Mouse (Mus musculus) lung, embryonic 16.5 days (tissue): ENCODE measurements around the gene Ccdc93. TPM values are rescaled to one million over a fixed set of nuclear protein-coding genes. Genes with fewer than 3 reads are reported as not detected.

Source experiments
- ATAC-seq: fragments of 200-750 bp; cut with Nextera tagmentation; 2 replicates; pipeline ENCODE4 v1.8.0; 2017; ENCODE audit warnings: low read depth, mild to moderate bottlenecking, moderate library complexity
- H3K27ac ChIP-seq: fragments of 300-500 bp; sonication (generic); 2 replicates; pipeline ENCODE4 v1.5.1; 2014; ENCODE audit warnings: mild to moderate bottlenecking, control low read depth, low read length
- H3K27me3 ChIP-seq: fragments of 300-500 bp; sonication (generic); 2 replicates; pipeline ENCODE4 v1.6.1; 2014; ENCODE audit warnings: low read depth, low read length, mixed read lengths; ENCODE audit not compliant: control insufficient read depth, insufficient read depth
- H3K36me3 ChIP-seq: fragments of 300-500 bp; sonication (generic); 2 replicates; pipeline ENCODE4 v1.6.1; 2014; ENCODE audit warnings: low read length; ENCODE audit not compliant: control insufficient read depth, insufficient read depth
- H3K4me1 ChIP-seq: fragments of 300-500 bp; sonication (generic); replicated peaks from 2 replicates; pipeline ENCODE4 v1.6.1; 2014; ENCODE audit warnings: low read length, mixed read lengths; ENCODE audit not compliant: control insufficient read depth, insufficient read depth
- H3K4me2 ChIP-seq: fragments of 300-500 bp; sonication (generic); 2 replicates; pipeline ENCODE4 v1.6.1; 2014; ENCODE audit warnings: low read depth, low read length, control low read depth
- H3K4me3 ChIP-seq: fragments of 300-500 bp; sonication (generic); 2 replicates; pipeline ENCODE4 v1.5.1; 2014; ENCODE audit warnings: mild to moderate bottlenecking, low read length, control low read depth
- H3K9ac ChIP-seq: fragments of 300-500 bp; sonication (generic); 2 replicates; pipeline ENCODE4 v1.6.1; 2014; ENCODE audit warnings: low read length, control low read depth
- H3K9me3 ChIP-seq: fragments of 300-500 bp; sonication (generic); 2 replicates; pipeline ENCODE4 v1.6.1; 2016; ENCODE audit warnings: low read length; ENCODE audit not compliant: control insufficient read depth
- WGBS: fragments of 180-500 bp; shearing (Covaris S2); extraction: QIAGEN DNeasy Blood & Tissue Kit; methylation state at CpG from one replicate; pipeline ENCODE4 v1.1.7; 2014; 5-methylcytosine and 5-hydroxymethylcytosine counted together
- polyA plus RNA-seq: library from polyadenylated mRNA; unstranded; fragments of >200 nt; fragmentation: Nextera tagmentation; extraction: Ambion mirVana; gene quantifications from 2 replicates; pipeline ENCODE4 v1.2.1, GENCODE M21; 2015

The Ccdc93 gene
- polyA plus RNA-seq: 9.4 and 10.1 TPM in 2 replicates

DNA sequence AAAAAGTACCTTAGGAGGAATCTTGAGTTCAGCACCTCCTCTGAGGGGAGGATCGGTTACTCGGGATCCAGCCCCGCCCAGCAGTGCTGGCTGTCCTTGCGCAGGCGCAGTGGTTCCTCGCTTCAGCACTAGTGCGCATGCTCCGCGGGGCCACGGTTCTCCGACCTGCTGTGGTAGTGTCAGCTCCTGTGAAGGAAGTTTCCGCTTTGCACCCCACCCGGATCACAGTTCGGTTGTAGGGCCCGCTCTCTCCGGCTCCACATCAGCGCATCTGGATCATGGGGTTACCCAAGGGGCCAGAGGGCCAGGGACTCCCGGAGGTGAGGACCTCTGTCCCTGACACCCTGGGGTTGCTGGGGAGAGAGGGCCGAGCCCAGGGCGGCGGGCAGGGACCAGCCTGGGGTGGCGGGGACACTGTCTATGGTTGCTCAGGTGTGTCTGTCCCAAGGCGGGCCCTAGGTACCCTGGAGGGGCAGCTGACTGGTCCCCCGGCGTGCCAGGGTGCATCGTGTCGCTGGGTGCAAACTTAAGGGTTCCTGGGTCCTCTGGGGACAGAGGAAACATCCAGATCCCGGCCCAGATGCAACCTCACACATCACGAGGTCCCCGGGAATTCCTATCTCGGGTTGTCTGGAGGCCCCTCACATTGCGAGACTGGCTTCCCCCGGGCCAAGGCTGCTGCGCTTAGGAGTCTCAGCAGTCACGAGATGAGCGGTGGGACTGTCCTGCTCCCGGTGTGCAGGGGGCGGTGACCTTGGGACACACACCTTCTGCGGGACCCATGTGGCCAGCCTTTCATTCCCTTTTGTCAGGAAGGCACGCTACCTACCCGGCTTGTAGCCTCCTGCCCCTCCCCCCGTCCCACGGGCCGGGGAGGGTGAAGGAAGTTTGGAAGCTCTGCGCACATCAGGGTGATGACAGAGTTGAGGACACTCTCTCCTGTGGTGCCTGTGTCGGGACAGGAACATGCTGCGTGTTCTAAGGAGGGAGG, at the start of gene Ccdc93:
Ccdc93 (plus strand) TSS at position 112 of the 991 bp plus-strand sequence.
- no peaks in the 10 kb centered on the region; the same call in 1 of the 2 replicates for H3K4me1 ChIP-seq
- no peak within 1 kb of the TSS for H3K27ac ChIP-seq
- peak within 1 kb of the TSS; percentile 82 for H3K9ac ChIP-seq

GRCm38 (mm10) chr1:121381562-121381961, 49.3 kb upstream of the Ccdc93 start:
- no peak for ATAC-seq
- Histone ChIP-seq H3K27me3 (no peaks in the 10 kb centered on the region), H3K9me3 (0 out of 2 replicates have a peak, but pooled peaks cover 3% of the 10 kb centered on the region), H3K4me2 (no peak overlapping the region), H3K4me3 (no peak overlapping the region), H3K9ac (no peak overlapping the region), H3K4me1 (no peaks in the 10 kb centered on the region), H3K36me3 (no peaks in the 10 kb centered on the region), H3K27ac (no peak overlapping the region)
- whole genome bisulfite sequencing: 82% methylated on average over 3 of the region's 3 CpGs

More for the DNA sequence above, at the start of gene Ccdc93:
- Histone ChIP-seq H3K9me3 (no peaks in the 10 kb centered on the region), H3K36me3 (no peaks in the 10 kb centered on the region; the same call in 1 of the 2 replicates), H3K27me3 (no peaks in the 10 kb centered on the region), H3K4me2 (peak within 1 kb of the TSS; percentile 95), H3K4me3 (peak within 1 kb of the TSS; percentile 76)
- ATAC-seq: peak; percentile 96
- under 1% methylated on average over 47 of the region's 47 CpGs for WGBS

DNA sequence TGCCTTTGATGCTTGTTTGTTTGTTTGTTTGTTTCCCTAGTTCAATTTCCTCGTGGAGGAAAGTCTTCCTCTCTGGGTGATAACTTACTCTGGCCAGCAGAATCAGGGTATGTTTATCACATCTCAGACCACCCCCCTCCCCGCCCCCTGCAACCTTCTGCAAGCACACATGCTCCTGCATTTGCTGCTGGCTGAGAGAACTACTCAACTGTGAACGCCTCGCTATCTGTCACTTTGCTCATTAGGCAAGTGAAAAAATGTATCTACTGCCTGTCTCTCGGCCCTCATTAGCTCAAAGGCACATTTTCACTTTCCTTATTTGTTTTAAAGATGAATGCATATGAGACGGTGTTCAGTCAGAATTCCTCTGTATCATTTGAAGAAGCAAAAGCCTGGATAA, 42.5 kb upstream of the Ccdc93 start:
- H3K4me1 ChIP-seq: no peaks in the 10 kb centered on the region
- H3K9me3 ChIP-seq: no peaks in the 10 kb centered on the region
- no peaks in the 10 kb centered on the region for H3K27me3 ChIP-seq
- no peaks in the 10 kb centered on the region for H3K36me3 ChIP-seq
- H3K27ac ChIP-seq: no peak overlapping the region
- H3K9ac ChIP-seq: no peak overlapping the region
- no peak overlapping the region for H3K4me2 ChIP-seq
- no peak overlapping the region for H3K4me3 ChIP-seq
- no peak for ATAC-seq
- 36% methylated on average over 6 of the region's 6 CpGs for WGBS

DNA sequence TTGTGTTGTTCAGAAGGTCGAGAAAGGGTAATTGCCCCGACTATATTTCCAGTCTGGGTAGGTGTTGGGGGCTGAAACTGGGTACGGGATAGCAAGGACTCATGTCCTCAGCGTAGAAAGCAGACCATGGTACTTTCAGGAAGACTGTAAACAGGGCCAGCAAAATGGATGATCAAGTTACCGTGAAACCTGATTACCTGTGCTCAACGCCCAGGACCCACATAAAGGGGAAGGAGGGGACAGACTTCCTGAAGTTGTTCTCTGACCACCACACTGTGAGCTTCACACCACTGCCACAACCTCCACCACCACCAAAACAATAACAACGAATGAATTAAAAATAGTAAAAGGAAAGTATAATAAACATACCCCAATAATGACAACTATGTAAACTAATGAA, 42.1 kb upstream of the Ccdc93 start:
- H3K4me3 ChIP-seq: no peak overlapping the region
- no peaks in the 10 kb centered on the region for H3K9me3 ChIP-seq
- no peak overlapping the region for H3K9ac ChIP-seq
- no peak overlapping the region for H3K27ac ChIP-seq
- H3K4me2 ChIP-seq: no peak overlapping the region
- ATAC-seq: no peak
- no peaks in the 10 kb centered on the region for H3K36me3 ChIP-seq
- H3K4me1 ChIP-seq: no peaks in the 10 kb centered on the region
- H3K27me3 ChIP-seq: no peaks in the 10 kb centered on the region
- WGBS: 44% methylated on average over 7 of the region's 7 CpGs

GRCm38 (mm10) chr1:121389574-121389973, 41.3 kb upstream of the Ccdc93 start:
- 85% methylated on average over 12 of the region's 12 CpGs for WGBS
- Histone ChIP-seq H3K4me3 (no peak overlapping the region), H3K4me2 (no peak overlapping the region), H3K27me3 (no peaks in the 10 kb centered on the region), H3K9ac (no peak overlapping the region), H3K27ac (no peak overlapping the region), H3K9me3 (no peaks in the 10 kb centered on the region), H3K36me3 (no peaks in the 10 kb centered on the region), H3K4me1 (peaks cover 3% of the 10 kb centered on the region; the same call in 1 of the 2 replicates)
- no peak for ATAC-seq

DNA sequence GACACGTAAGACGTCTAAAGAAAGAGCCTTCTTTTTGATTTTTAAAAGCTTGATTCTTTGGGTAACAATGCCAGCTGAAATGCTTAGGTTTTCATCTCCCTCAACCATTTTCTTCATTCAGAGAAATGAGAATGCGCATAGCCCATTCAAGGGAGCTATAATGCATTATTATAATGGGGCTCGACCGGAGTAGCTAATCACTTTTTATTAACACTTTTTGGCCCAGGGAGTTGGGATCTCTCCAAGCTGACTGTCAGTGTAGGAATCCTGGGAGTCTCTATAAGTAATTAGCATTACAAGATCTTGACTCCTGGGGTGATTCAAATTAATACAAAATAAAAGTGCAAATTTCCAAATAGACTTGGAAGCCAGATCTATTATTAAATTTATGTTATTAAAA, 40.8 kb upstream of the Ccdc93 start:
- Histone ChIP-seq H3K4me2 (no peak overlapping the region), H3K4me1 (peaks cover 3% of the 10 kb centered on the region; the same call in 1 of the 2 replicates), H3K27me3 (no peaks in the 10 kb centered on the region), H3K36me3 (no peaks in the 10 kb centered on the region), H3K9me3 (no peaks in the 10 kb centered on the region), H3K9ac (no peak overlapping the region), H3K27ac (no peak overlapping the region), H3K4me3 (no peak overlapping the region)
- 89% methylated on average over 5 of the region's 5 CpGs for WGBS
- no peak for ATAC-seq

GRCm38 (mm10) chr1:121390421-121390820, 40.4 kb upstream of the Ccdc93 start:
- no peak overlapping the region for H3K9ac ChIP-seq
- no peak overlapping the region for H3K27ac ChIP-seq

GRCm38 (mm10) chr1:121390855-121391254, 40.0 kb upstream of the Ccdc93 start:
- H3K36me3 ChIP-seq: no peaks in the 10 kb centered on the region
- no peak overlapping the region for H3K4me3 ChIP-seq
- ATAC-seq: no peak
- 63% methylated on average over 8 of the region's 8 CpGs for WGBS
- H3K4me1 ChIP-seq: peaks cover 3% of the 10 kb centered on the region; the same call in 1 of the 2 replicates
- no peaks in the 10 kb centered on the region for H3K27me3 ChIP-seq
- H3K9ac ChIP-seq: no peak overlapping the region
- H3K27ac ChIP-seq: no peak overlapping the region
- no peaks in the 10 kb centered on the region for H3K9me3 ChIP-seq
- no peak overlapping the region for H3K4me2 ChIP-seq

More at GRCm38 (mm10) chr1:121390421-121390820, 40.4 kb upstream of the Ccdc93 start:
- H3K36me3 ChIP-seq: no peaks in the 10 kb centered on the region
- H3K4me3 ChIP-seq: no peak overlapping the region
- no peaks in the 10 kb centered on the region for H3K9me3 ChIP-seq
- H3K27me3 ChIP-seq: no peaks in the 10 kb centered on the region
- WGBS: 52% methylated on average over 13 of the region's 13 CpGs
- H3K4me1 ChIP-seq: peaks cover 3% of the 10 kb centered on the region; the same call in 1 of the 2 replicates
- no peak for ATAC-seq
- H3K4me2 ChIP-seq: no peak overlapping the region

GRCm38 (mm10) chr1:121393117-121393516, 37.7 kb upstream of the Ccdc93 start:
- WGBS: 61% methylated on average over 2 of the region's 2 CpGs
- no peak overlapping the region for H3K9ac ChIP-seq
- no peak overlapping the region for H3K27ac ChIP-seq
- H3K9me3 ChIP-seq: no peaks in the 10 kb centered on the region
- H3K4me2 ChIP-seq: no peak overlapping the region
- H3K4me3 ChIP-seq: no peak overlapping the region
- no peaks in the 10 kb centered on the region for H3K27me3 ChIP-seq
- ATAC-seq: no peak
- H3K36me3 ChIP-seq: no peaks in the 10 kb centered on the region
- peaks cover 3% of the 10 kb centered on the region; the same call in 1 of the 2 replicates for H3K4me1 ChIP-seq
